Mouse (Mus musculus) intestine, embryonic 15.5 days (tissue): Measurements from ENCODE around the gene Tmem178. TPM values are rescaled to one million over a fixed set of nuclear protein-coding genes. Genes with fewer than 3 reads are reported as not detected.

Experiments
- ATAC-seq: fragments of 200-750 bp; cut with Nextera tagmentation; 2 replicates; pipeline ENCODE4 v1.8.0; 2017; ENCODE audit warnings: moderate TSS enrichment, moderate library complexity
- H3K27ac ChIP-seq: fragments of 300-500 bp; sonication (generic); 2 replicates; pipeline ENCODE4 v1.5.1; 2015; ENCODE audit warnings: mild to moderate bottlenecking, inconsistent platforms
- H3K27me3 ChIP-seq: fragments of 300-500 bp; sonication (generic); replicated peaks from 2 replicates; pipeline ENCODE4 v1.6.1; 2015; ENCODE audit warnings: inconsistent platforms
- H3K36me3 ChIP-seq: fragments of 300-500 bp; sonication (generic); 2 replicates; pipeline ENCODE4 v1.6.1; 2015; ENCODE audit warnings: inconsistent platforms
- H3K4me1 ChIP-seq: fragments of 300-500 bp; sonication (generic); replicated peaks from 2 replicates; pipeline ENCODE4 v1.6.1; 2015; ENCODE audit warnings: inconsistent platforms
- H3K4me2 ChIP-seq: fragments of 300-500 bp; sonication (generic); replicated peaks from 2 replicates; pipeline ENCODE4 v1.6.1; 2015; ENCODE audit warnings: mild to moderate bottlenecking, inconsistent platforms
- H3K4me3 ChIP-seq: fragments of 300-500 bp; sonication (generic); replicated peaks from 2 replicates; pipeline ENCODE4 v1.5.1; 2015; ENCODE audit warnings: inconsistent platforms
- H3K9ac ChIP-seq: fragments of 300-500 bp; sonication (generic); 2 replicates; pipeline ENCODE4 v1.6.1; 2015; ENCODE audit warnings: inconsistent platforms
- H3K9me3 ChIP-seq: fragments of 300-500 bp; sonication (generic); 2 replicates; pipeline ENCODE4 v1.6.1; 2016; ENCODE audit warnings: inconsistent platforms
- WGBS: fragments of 180-500 bp; shearing (Covaris S2); methylation state at CpG from one replicate; pipeline ENCODE4 v1.1.7; 2015; 5-methylcytosine and 5-hydroxymethylcytosine counted together
- polyA plus RNA-seq: library from polyadenylated mRNA; unstranded; fragments of >200 nt; fragmentation: Nextera tagmentation; extraction: Ambion mirVana; gene quantifications from 2 replicates; pipeline ENCODE4 v1.2.1, GENCODE M21; 2015

Tmem178 gene
- 2.6 and 3.4 TPM in 2 replicates for polyA plus RNA-seq

DNA sequence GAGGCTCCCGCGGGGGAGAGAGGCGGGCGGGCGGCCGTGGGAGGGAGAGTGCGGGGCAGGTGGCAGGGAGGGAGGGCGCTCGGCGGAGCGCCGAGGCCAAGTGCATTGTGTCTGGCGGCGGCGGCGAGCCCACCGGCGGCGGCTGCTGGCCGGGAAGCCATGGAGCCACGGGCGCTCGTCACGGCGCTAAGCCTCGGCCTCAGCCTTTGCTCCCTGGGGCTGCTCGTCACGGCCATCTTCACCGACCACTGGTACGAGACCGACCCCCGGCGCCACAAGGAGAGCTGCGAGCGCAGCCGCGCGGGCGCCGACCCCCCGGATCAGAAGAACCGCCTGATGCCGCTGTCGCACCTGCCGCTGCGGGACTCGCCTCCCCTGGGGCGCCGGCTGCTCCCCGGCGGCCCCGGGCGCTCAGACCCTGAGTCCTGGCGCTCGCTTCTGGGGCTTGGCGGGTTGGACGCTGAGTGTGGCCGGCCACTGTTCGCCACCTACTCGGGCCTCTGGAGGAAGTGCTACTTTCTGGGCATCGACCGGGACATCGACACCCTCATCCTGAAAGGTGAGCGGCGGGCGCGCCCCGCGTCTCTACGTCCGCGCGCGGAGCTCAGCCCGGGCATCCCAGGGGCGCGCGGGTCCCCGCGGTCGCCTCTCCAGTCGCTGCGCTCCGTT is at the start of gene Tmem178:
Tmem178 (plus strand) TSS at position 103 of the 669 bp plus-strand sequence.
- Histone ChIP-seq H3K27ac (no peak within 1 kb of the TSS), H3K4me1 (peaks cover 8% of the 10 kb centered on the region; the same call in 1 of the 2 replicates), H3K9ac (peak within 1 kb of the TSS; percentile 52), H3K9me3 (no peaks in the 10 kb centered on the region), H3K4me3 (peak within 1 kb of the TSS; percentile 64), H3K36me3 (no peaks in the 10 kb centered on the region), H3K4me2 (peak within 1 kb of the TSS; percentile 100), H3K27me3 (peaks cover 21% of the 10 kb centered on the region)
- ATAC-seq: peak; percentile 71
- WGBS: under 1% methylated on average over 83 of the region's 84 CpGs

DNA sequence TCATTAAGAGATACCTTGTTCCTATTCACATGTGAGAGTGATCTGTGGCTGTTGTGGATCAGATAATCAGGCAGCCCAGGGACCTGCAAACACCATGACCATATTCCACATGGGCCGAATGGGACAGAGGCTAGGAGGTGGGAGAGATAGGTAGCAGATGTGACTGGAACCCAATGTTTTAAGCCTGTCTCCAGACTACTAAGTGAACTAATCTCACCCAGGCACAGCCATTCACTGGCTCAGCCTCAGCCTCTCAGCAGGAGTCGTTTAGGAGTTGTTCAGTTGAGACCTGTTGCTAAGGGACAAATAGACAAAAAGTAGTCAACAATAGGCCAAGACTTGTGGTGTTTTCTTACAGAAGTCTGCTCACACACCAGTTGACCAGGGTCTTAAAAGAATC is 48.0 kb upstream of the Tmem178 start:
- Histone ChIP-seq H3K4me2 (no peak overlapping the region), H3K36me3 (no peaks in the 10 kb centered on the region), H3K9me3 (no peaks in the 10 kb centered on the region), H3K27ac (no peak overlapping the region), H3K27me3 (no peaks in the 10 kb centered on the region), H3K4me1 (peaks cover 7% of the 10 kb centered on the region; the same call in 1 of the 2 replicates), H3K4me3 (no peak overlapping the region), H3K9ac (no peak overlapping the region)
- WGBS: 72% methylated on average over 2 of the region's 2 CpGs
- ATAC-seq: no peak

DNA sequence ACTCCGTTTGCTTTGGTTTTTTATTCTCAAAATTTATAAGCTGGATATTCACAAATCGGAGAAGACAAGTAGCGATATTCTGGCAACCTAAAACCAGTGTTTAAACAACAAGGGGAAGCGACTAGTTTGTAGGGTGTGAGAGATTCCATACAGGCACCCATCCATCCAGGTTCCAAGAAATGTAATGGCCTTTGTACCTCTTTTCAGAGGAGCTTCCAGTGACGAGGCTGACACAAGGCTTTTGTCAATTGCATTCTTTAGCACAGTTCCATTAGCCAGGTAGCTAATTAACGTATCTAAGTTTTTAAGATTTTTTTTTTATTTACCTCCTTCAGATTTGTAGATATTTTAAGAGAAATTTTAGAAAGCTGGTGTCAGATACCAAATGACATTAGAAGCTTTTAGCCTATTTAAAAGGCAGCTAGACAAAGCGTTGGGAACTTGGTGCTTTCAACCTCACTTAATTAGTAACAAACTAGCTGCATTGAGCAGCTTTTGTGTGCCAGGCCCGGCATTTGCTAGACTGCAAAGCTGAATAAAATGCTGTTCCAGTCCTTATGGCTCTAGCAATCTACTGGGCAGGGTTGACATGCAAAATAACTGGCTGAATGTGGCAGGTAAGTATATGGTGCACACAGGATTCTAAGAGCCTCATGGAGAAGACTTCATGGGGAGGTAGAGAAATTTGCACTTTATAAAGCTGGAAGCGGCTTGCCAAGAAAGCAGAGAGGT is 46.6 kb upstream of the Tmem178 start:
- WGBS: 89% methylated on average over 9 of the region's 9 CpGs
- no peaks in the 10 kb centered on the region for H3K36me3 ChIP-seq
- H3K27ac ChIP-seq: no peak overlapping the region

DNA sequence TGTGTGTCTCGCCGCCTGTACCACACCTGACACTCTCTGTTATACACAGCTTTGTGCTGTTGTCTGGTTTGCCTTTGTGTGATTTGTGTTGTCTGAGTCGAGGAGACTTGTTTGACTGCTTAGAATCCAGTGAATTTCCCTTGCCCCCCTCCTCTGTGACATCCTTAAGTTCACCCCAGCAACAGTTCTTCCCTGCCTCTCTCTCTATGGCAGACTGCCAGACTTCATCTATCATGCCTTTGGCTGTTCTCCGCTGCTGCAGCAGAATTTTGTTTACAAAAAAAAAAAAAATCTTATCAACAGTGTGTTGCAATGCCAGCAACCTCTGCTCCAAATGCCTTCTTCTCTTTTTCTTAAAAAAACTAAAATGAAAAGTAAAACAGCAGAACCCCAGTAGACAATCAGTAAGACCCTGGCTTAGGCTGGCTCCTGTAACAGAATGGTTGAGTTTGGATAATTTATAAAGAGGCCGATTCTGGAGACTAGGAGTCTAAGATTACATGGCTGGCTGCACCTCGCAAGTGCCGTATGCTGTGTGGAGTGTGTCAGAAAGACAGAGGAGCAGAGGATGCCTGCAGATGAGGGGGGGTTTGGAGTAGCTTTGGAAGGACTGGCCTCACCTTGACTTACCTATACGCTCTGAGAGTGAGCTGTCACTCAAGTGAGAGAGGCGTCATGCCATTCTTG is 44.8 kb upstream of the Tmem178 start:
- Histone ChIP-seq H3K9ac (no peak overlapping the region), H3K9me3 (no peaks in the 10 kb centered on the region), H3K4me3 (no peak overlapping the region), H3K4me1 (peaks cover 7% of the 10 kb centered on the region; the same call in 1 of the 2 replicates), H3K4me2 (peak overlapping the region; percentile 35), H3K27me3 (no peaks in the 10 kb centered on the region), H3K36me3 (no peaks in the 10 kb centered on the region), H3K27ac (0 out of 2 replicates have a peak overlapping the region, but pooled peaks have one; percentile 40)
- 44% methylated on average over 9 of the region's 9 CpGs for WGBS
- ATAC-seq: peak; percentile 85

More for the DNA sequence above, 46.6 kb upstream of the Tmem178 start:
- Histone ChIP-seq H3K4me3 (no peak overlapping the region), H3K4me2 (no peak overlapping the region), H3K27me3 (no peaks in the 10 kb centered on the region), H3K9me3 (no peaks in the 10 kb centered on the region), H3K4me1 (peaks cover 7% of the 10 kb centered on the region; the same call in 1 of the 2 replicates), H3K9ac (no peak overlapping the region)
- ATAC-seq: no peak

DNA sequence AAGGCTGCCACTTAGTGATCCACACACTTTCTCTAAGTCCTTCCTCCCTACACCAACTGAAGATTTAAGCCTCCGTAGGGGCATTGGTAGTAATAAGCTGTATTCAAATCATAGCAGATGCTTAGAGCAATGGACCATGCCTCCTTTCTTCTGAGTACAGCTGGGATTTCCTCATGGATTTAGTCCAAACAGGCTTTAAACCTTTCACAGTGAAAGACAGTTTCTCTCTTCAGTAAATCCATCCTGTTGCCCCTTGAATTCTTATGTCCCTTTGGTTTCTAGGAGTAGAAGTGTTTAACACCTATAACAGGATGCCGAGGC is 44.3 kb upstream of the Tmem178 start:
- 71% methylated on average over 2 of the region's 2 CpGs for WGBS
- no peaks in the 10 kb centered on the region for H3K36me3 ChIP-seq
- H3K27me3 ChIP-seq: no peaks in the 10 kb centered on the region
- no peak for ATAC-seq
- no peaks in the 10 kb centered on the region for H3K9me3 ChIP-seq
- no peak overlapping the region for H3K4me3 ChIP-seq
- peaks cover 7% of the 10 kb centered on the region; the same call in 1 of the 2 replicates for H3K4me1 ChIP-seq
- 0 out of 2 replicates have a peak overlapping the region, but pooled peaks have one; percentile 40 for H3K27ac ChIP-seq
- H3K9ac ChIP-seq: no peak overlapping the region
- H3K4me2 ChIP-seq: peak overlapping the region; percentile 35

DNA sequence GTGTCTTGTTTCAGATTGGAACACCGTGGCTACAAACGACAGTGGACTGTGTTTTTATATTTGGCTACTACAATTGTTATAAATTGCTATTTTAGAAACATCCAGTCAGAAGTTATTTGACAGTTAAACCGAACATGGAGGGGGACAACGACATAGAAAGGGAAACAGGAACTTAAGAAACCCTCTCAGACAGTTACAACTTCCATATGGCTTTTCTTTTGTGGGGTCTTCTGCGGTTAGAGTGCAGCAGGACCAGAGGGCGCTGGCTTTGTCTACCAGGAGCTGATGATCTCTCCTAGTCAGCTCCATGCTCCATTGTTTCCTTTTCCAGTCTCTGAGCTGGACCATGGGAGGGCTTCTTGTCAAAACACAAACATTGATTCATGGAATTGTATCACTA is 42.5 kb upstream of the Tmem178 start:
- no peaks in the 10 kb centered on the region for H3K36me3 ChIP-seq
- no peak overlapping the region for H3K4me2 ChIP-seq
- no peaks in the 10 kb centered on the region for H3K9me3 ChIP-seq
- peaks cover 7% of the 10 kb centered on the region; the same call in 1 of the 2 replicates for H3K4me1 ChIP-seq
- no peaks in the 10 kb centered on the region for H3K27me3 ChIP-seq
- 49% methylated on average over 6 of the region's 6 CpGs for WGBS
- H3K27ac ChIP-seq: no peak overlapping the region
- no peak for ATAC-seq
- H3K9ac ChIP-seq: no peak overlapping the region
- H3K4me3 ChIP-seq: no peak overlapping the region

DNA sequence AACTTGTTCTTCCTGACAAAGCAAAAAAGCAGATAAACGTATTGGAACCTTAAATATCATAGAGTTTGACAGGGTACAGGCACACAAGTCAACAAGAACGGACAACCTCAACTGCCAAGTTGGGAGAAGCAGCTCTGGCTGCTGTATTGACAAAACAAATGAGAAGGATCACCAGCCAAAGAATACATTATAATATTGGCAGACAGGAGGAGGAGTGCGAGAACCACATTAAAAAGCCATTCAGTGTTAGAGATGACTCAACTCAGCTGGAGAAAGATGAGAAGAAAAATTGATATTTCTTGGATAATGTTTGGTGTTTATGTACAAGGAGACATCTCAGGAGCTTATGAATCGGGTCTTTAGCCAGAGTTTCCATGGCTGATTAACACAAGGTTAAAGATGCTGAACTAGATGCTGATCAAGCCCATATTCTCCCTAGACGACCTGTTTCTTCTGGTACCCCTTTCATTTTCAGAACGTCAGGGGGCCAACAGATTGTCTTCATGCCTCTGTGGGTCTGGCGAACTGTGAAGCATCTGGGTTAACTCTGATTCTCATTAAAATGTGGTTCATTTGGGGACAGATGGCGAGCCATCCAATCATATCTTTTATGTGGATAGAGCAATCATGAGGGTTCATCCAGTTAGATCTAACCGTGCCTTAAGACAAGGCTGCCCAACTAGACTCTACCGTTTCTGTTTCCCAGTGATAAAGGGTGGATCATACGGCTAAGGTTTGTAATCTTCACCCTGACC is 41.1 kb upstream of the Tmem178 start:
- Histone ChIP-seq H3K4me2 (no peak overlapping the region), H3K4me1 (peaks cover 7% of the 10 kb centered on the region; the same call in 1 of the 2 replicates), H3K27ac (no peak overlapping the region), H3K9ac (no peak overlapping the region), H3K4me3 (no peak overlapping the region), H3K27me3 (no peaks in the 10 kb centered on the region), H3K36me3 (no peaks in the 10 kb centered on the region), H3K9me3 (no peaks in the 10 kb centered on the region)
- ATAC-seq: no peak
- WGBS: 83% methylated on average over 11 of the region's 11 CpGs

DNA sequence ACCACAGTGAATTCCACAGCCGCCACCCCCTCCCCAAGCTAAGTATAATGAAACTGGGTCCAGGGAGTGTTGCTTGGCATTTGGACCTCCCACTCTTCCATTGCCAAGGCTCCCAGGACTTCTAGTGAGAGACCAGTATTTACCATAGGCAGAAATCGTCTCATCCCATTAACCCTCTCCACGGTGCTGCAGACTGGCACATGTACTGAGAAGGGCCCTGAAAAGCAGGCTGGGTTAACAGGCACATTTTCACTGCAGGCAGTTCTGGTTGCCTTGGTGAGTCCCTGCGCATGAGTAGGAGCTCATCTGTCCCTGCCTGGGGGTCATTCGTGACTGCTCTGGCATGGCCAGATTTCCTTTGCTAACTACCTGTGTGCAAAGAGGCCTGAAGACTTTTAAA is 40.4 kb upstream of the Tmem178 start:
- Histone ChIP-seq H3K4me1 (peaks cover 7% of the 10 kb centered on the region; the same call in 1 of the 2 replicates), H3K9ac (no peak overlapping the region), H3K4me2 (no peak overlapping the region), H3K27me3 (no peaks in the 10 kb centered on the region), H3K36me3 (no peaks in the 10 kb centered on the region), H3K27ac (no peak overlapping the region), H3K4me3 (no peak overlapping the region), H3K9me3 (no peaks in the 10 kb centered on the region)
- ATAC-seq: no peak
- 69% methylated on average over 5 of the region's 5 CpGs for WGBS

DNA sequence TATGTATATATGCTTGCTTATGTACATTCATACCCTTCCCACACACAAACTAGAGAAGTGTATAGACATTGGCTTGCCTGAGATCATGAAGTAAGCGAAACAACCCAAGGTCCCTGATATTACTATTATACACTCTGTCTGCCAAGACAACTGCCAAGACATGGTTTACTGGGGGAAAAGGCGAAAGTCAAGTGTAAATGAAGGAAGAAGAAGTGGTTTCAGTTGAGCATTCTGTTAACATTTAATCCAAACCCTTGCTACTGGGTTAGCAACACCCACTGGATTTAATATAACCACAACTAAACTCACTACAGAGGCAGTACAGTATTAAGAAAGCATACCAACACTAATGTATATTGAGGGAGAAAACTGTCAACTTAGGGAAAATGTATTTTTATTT is 28.8 kb upstream of the Tmem178 start:
- Histone ChIP-seq H3K9me3 (no peaks in the 10 kb centered on the region), H3K27me3 (no peaks in the 10 kb centered on the region), H3K27ac (no peak overlapping the region), H3K4me3 (no peak overlapping the region), H3K36me3 (no peaks in the 10 kb centered on the region), H3K9ac (no peak overlapping the region), H3K4me2 (no peak overlapping the region), H3K4me1 (no peaks in the 10 kb centered on the region)
- ATAC-seq: no peak
- WGBS: 95% methylated on average over 2 of the region's 2 CpGs

DNA sequence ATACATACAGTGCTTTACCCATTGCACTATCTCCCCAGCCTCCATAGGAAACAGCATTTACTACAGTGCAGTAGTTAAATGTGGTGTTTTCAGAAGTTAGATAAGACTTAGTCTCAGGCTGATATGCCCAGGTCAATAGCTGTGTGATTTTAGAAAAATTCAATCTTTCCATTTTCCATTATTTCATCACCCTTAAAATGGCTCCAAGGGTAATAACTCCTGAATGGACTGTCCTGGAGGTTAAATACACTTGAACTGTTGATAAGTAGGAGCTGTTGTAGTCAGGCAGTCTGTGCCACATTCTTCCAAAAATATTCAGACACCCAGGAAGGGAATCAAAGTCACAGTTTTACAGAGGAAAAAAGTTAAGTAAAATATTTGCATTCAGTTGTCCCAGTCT is 25.2 kb upstream of the Tmem178 start:
- H3K4me3 ChIP-seq: no peak overlapping the region
- no peaks in the 10 kb centered on the region for H3K27me3 ChIP-seq
- H3K36me3 ChIP-seq: no peaks in the 10 kb centered on the region
- no peak overlapping the region for H3K27ac ChIP-seq
- no peaks in the 10 kb centered on the region for H3K9me3 ChIP-seq
- no peak for ATAC-seq
- no peak overlapping the region for H3K9ac ChIP-seq
- H3K4me1 ChIP-seq: no peaks in the 10 kb centered on the region
- no peak overlapping the region for H3K4me2 ChIP-seq

DNA sequence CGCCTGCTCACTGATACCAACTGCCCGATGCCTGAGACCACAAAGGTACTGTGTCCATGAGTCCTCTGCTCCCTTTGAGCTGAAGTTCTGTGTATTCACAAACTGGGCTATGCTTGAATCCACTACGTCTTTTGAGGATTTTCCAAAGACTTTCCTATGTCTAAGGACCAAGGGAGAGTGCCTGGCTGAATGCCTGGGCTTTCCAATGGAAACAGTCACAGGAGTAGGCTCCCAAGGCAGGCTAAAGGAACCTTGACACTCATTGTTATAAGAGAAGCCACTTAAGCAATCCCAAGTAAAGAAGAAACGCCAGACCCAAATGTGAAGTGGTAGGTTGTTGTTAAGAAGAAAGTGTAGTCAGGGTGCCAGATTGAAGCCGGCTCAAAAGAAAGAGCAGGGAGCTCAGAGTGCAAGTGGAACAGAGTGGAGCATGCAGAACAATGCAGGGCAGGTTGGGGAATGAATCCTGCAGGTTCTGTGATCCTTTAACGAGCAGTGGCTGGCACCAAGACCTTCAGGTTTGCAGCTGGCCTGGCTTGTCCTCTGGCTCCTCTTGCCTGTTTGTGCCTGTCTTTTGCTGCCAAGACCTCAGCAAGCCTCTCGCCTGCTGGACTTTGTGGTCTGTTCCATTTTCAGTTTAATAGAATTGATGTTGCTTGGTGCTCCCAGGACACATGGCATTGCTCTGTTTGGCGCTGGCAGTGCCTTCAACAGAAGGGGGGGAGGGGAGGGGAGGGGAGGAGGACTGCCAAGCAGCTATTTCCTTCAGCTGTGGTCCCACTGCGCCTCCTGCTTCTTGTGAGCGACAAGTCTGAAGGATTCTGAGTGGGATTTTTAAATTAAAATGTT is 22.9 kb upstream of the Tmem178 start:
- Histone ChIP-seq H3K4me3 (no peak overlapping the region), H3K36me3 (no peaks in the 10 kb centered on the region), H3K9ac (no peak overlapping the region), H3K4me1 (no peaks in the 10 kb centered on the region), H3K9me3 (no peaks in the 10 kb centered on the region), H3K27ac (no peak overlapping the region), H3K27me3 (no peaks in the 10 kb centered on the region), H3K4me2 (no peak overlapping the region)
- WGBS: 73% methylated on average over 10 of the region's 10 CpGs
- ATAC-seq: no peak
